Mouse (Mus musculus): ENCODE measurements around the gene 4930524B15Rik. TPM values are rescaled to one million over a fixed set of nuclear protein-coding genes. Genes with fewer than 3 reads are reported as not detected.
"Not testable (repeated sequence)": the region's sequence is repeated elsewhere in the genome, so short reads cannot be mapped to it uniquely, and the experiment has no call there.

Gene 4930524B15Rik
- polyA plus RNA-seq, 1 experiment from 2014 or later: 0.08 TPM

- no peaks in the 10 kb centered on the region for H3K9me3 ChIP-seq (ENCODE audit: control insufficient read depth, low read length)
- H3K9ac ChIP-seq (ENCODE audit: low read length): no peak within 1 kb of the TSS
- TF ChIP-seq CTCF (IDR thresholded peaks at IDR 0.05; ENCODE audit: low read depth): peak; percentile 86
- no peak for TF ChIP-seq EP300 (optimal IDR thresholded peaks at IDR 0.05)
- WGBS: 1% methylated on average over 16 of the region's 16 CpGs
- no peak within 1 kb of the TSS for H3K27ac ChIP-seq (replicated peaks)
- H3K4me3 ChIP-seq (ENCODE audit: low read depth, low read length): peak within 1 kb of the TSS; percentile 20; the same call in 1 of the 2 replicates
- ATAC-seq (ENCODE audit: low FRiP score, low TSS enrichment): peak; percentile 85
- DNase-seq (ENCODE audit: low spot score): peak; percentile 84
- H3K27me3 ChIP-seq (ENCODE audit: control insufficient read depth, insufficient read depth, low read length): no peaks in the 10 kb centered on the region
- H3K36me3 ChIP-seq (ENCODE audit: control insufficient read depth, insufficient read depth, low read length): no peaks in the 10 kb centered on the region
- peak within 1 kb of the TSS; percentile 45 for H3K4me2 ChIP-seq (replicated peaks; ENCODE audit: low read depth)
- no peaks in the 10 kb centered on the region for H3K4me1 ChIP-seq (replicated peaks; ENCODE audit: control insufficient read depth, insufficient read depth)
Observed at GRCm38 (mm10) chr11:32000281-32000680, 34.9 kb downstream of the 4930524B15Rik start, which contains the start of gene Nsg2. Nsg2 (plus strand) TSS chr11:32000463.

- TF ChIP-seq CTCF (IDR thresholded peaks at IDR 0.05; ENCODE audit: low read depth) (no peak), EP300 (optimal IDR thresholded peaks at IDR 0.05) (no peak)
- Histone ChIP-seq H3K27ac (replicated peaks) (no peak overlapping the region), H3K4me2 (replicated peaks; ENCODE audit: low read depth) (no peak overlapping the region)
Observed at GRCm38 (mm10) chr11:32001181-32001910, 36.0 kb downstream of the 4930524B15Rik start.

GRCm38 (mm10) chr11:32002670-32003072 is 37.3 kb downstream of the 4930524B15Rik start:
- no peak overlapping the region for H3K4me3 ChIP-seq (ENCODE audit: low read depth, low read length)
- no peak overlapping the region for H3K9ac ChIP-seq (ENCODE audit: low read length)
- ATAC-seq (ENCODE audit: low FRiP score, low TSS enrichment) (no peak), DNase-seq (ENCODE audit: low spot score) (no peak)
- H3K4me2 ChIP-seq (replicated peaks; ENCODE audit: low read depth): no peak overlapping the region
- no peaks in the 10 kb centered on the region for H3K4me1 ChIP-seq (replicated peaks; ENCODE audit: control insufficient read depth, insufficient read depth)
- WGBS: 9% methylated on average over 5 of the region's 5 CpGs
- H3K9me3 ChIP-seq (ENCODE audit: control insufficient read depth, low read length): no peaks in the 10 kb centered on the region
- H3K27ac ChIP-seq (replicated peaks): no peak overlapping the region
- no peaks in the 10 kb centered on the region for H3K36me3 ChIP-seq (ENCODE audit: control insufficient read depth, insufficient read depth, low read length)
- H3K27me3 ChIP-seq (ENCODE audit: control insufficient read depth, insufficient read depth, low read length): no peaks in the 10 kb centered on the region
- TF ChIP-seq CTCF (IDR thresholded peaks at IDR 0.05; ENCODE audit: low read depth) (no peak), EP300 (optimal IDR thresholded peaks at IDR 0.05) (no peak)

More at GRCm38 (mm10) chr11:32001181-32001910, 36.0 kb downstream of the 4930524B15Rik start:
- H3K27me3 ChIP-seq (ENCODE audit: control insufficient read depth, insufficient read depth, low read length): no peaks in the 10 kb centered on the region
- no peak overlapping the region for H3K4me3 ChIP-seq (ENCODE audit: low read depth, low read length)
- no peak for ATAC-seq (ENCODE audit: low FRiP score, low TSS enrichment)
- H3K36me3 ChIP-seq (ENCODE audit: control insufficient read depth, insufficient read depth, low read length): no peaks in the 10 kb centered on the region
- 14% methylated on average over 11 of the region's 11 CpGs for WGBS
- H3K9ac ChIP-seq (ENCODE audit: low read length): no peak overlapping the region
- no peaks in the 10 kb centered on the region for H3K9me3 ChIP-seq (ENCODE audit: control insufficient read depth, low read length)
- no peak for DNase-seq (ENCODE audit: low spot score)
- H3K4me1 ChIP-seq (replicated peaks; ENCODE audit: control insufficient read depth, insufficient read depth): no peaks in the 10 kb centered on the region

- not testable (repeated sequence) for H3K36me3 ChIP-seq (ENCODE audit: control insufficient read depth, insufficient read depth, low read length); H3K9ac ChIP-seq (ENCODE audit: low read length); ATAC-seq (ENCODE audit: low FRiP score, low TSS enrichment); DNase-seq (ENCODE audit: low spot score); H3K4me3 ChIP-seq (ENCODE audit: low read depth, low read length); H3K4me1 ChIP-seq (replicated peaks; ENCODE audit: control insufficient read depth, insufficient read depth); H3K27ac ChIP-seq (replicated peaks); H3K4me2 ChIP-seq (replicated peaks; ENCODE audit: low read depth); H3K27me3 ChIP-seq (ENCODE audit: control insufficient read depth, insufficient read depth, low read length); H3K9me3 ChIP-seq (ENCODE audit: control insufficient read depth, low read length)
- WGBS: 94% methylated on average over 3 of the region's 3 CpGs
Observed at GRCm38 (mm10) chr11:32008049-32008448, 42.7 kb downstream of the 4930524B15Rik start.

GRCm38 (mm10) chr11:32008852-32009251 is 43.5 kb downstream of the 4930524B15Rik start:
- no peak for DNase-seq (ENCODE audit: low spot score)
- Histone ChIP-seq H3K9ac (ENCODE audit: low read length) (no peak overlapping the region), H3K4me3 (ENCODE audit: low read depth, low read length) (no peak overlapping the region), H3K4me1 (replicated peaks; ENCODE audit: control insufficient read depth, insufficient read depth) (no peaks in the 10 kb centered on the region), H3K4me2 (replicated peaks; ENCODE audit: low read depth) (no peak overlapping the region), H3K9me3 (ENCODE audit: control insufficient read depth, low read length) (no peaks in the 10 kb centered on the region), H3K36me3 (ENCODE audit: control insufficient read depth, insufficient read depth, low read length) (no peaks in the 10 kb centered on the region), H3K27ac (replicated peaks) (no peak overlapping the region), H3K27me3 (ENCODE audit: control insufficient read depth, insufficient read depth, low read length) (no peaks in the 10 kb centered on the region)
- 74% methylated on average over 3 of the region's 3 CpGs for WGBS
- no peak for ATAC-seq (ENCODE audit: low FRiP score, low TSS enrichment)
- no peak for TF ChIP-seq CTCF (IDR thresholded peaks at IDR 0.05; ENCODE audit: low read depth)
- no peak for TF ChIP-seq EP300 (optimal IDR thresholded peaks at IDR 0.05)

GRCm38 (mm10) chr11:32009961-32010662 is 44.7 kb downstream of the 4930524B15Rik start:
- Histone ChIP-seq H3K27ac (replicated peaks) (no peak overlapping the region), H3K4me2 (replicated peaks; ENCODE audit: low read depth) (no peak overlapping the region), H3K36me3 (ENCODE audit: control insufficient read depth, insufficient read depth, low read length) (no peaks in the 10 kb centered on the region), H3K9ac (ENCODE audit: low read length) (no peak overlapping the region), H3K4me1 (replicated peaks; ENCODE audit: control insufficient read depth, insufficient read depth) (no peaks in the 10 kb centered on the region), H3K4me3 (ENCODE audit: low read depth, low read length) (no peak overlapping the region), H3K9me3 (ENCODE audit: control insufficient read depth, low read length) (no peaks in the 10 kb centered on the region), H3K27me3 (ENCODE audit: control insufficient read depth, insufficient read depth, low read length) (no peaks in the 10 kb centered on the region)
- 31% methylated on average over 13 of the region's 13 CpGs for WGBS
- no peak for TF ChIP-seq EP300 (optimal IDR thresholded peaks at IDR 0.05)
- ATAC-seq (ENCODE audit: low FRiP score, low TSS enrichment) (no peak), DNase-seq (ENCODE audit: low spot score) (no peak)

All from stomach, postnatal 0 days (tissue).